Mouse (Mus musculus): ENCODE results near the gene Exosc10.

Gene Exosc10

GRCm38 (mm10) chr4:148558297-148559000 lies at the start of gene Exosc10:
TSS of gene Exosc10 (plus strand) at chr4:148558429.
- DNase-seq (ENCODE audit: low spot score in 2 of 2) = peak; percentile 82 to 84

- no peak for DNase-seq (ENCODE audit: low spot score in 2 of 2)
These were observed 48.7 kb upstream of the Exosc10 start for GRCm38 (mm10) chr4:148509450-148510084.

- DNase-seq (ENCODE audit: low spot score in 2 of 2) = no peak
These were observed 47.5 kb upstream of the Exosc10 start for GRCm38 (mm10) chr4:148510691-148511090.

- DNase-seq (ENCODE audit: low spot score in 2 of 2) = no peak
These were observed 46.9 kb upstream of the Exosc10 start for GRCm38 (mm10) chr4:148511334-148511733.

- no peak for DNase-seq (ENCODE audit: low spot score in 2 of 2)
These were observed 45.1 kb upstream of the Exosc10 start for GRCm38 (mm10) chr4:148513021-148513559.

- DNase-seq (ENCODE audit: low spot score in 2 of 2) = no peak
These were observed 42.9 kb upstream of the Exosc10 start for GRCm38 (mm10) chr4:148515313-148515712.

GRCm38 (mm10) chr4:148517809-148518208 lies 40.4 kb upstream of the Exosc10 start:
- no peak for DNase-seq (ENCODE audit: low spot score in 2 of 2)

GRCm38 (mm10) chr4:148518235-148518795 lies 39.9 kb upstream of the Exosc10 start:
- DNase-seq (ENCODE audit: low spot score in 2 of 2) = no peak

GRCm38 (mm10) chr4:148523538-148523937 lies 34.7 kb upstream of the Exosc10 start:
- DNase-seq (ENCODE audit: low spot score in 2 of 2) = no peak

GRCm38 (mm10) chr4:148527158-148527910 lies 30.9 kb upstream of the Exosc10 start:
- DNase-seq (ENCODE audit: low spot score in 2 of 2) = no peak

GRCm38 (mm10) chr4:148530351-148530750 lies 27.9 kb upstream of the Exosc10 start:
- DNase-seq (ENCODE audit: low spot score in 2 of 2) = no peak

GRCm38 (mm10) chr4:148530778-148531177 lies 27.5 kb upstream of the Exosc10 start:
- DNase-seq (ENCODE audit: low spot score in 2 of 2) = no peak

- DNase-seq (ENCODE audit: low spot score in 2 of 2) = no peak
These were observed 26.9 kb upstream of the Exosc10 start for GRCm38 (mm10) chr4:148531341-148531740.

- no peak for DNase-seq (ENCODE audit: low spot score in 2 of 2)
These were observed 25.7 kb upstream of the Exosc10 start for GRCm38 (mm10) chr4:148532516-148532915.

GRCm38 (mm10) chr4:148533613-148534328 lies 24.5 kb upstream of the Exosc10 start:
- no peak for DNase-seq (ENCODE audit: low spot score in 2 of 2)

GRCm38 (mm10) chr4:148535876-148536275 lies 22.4 kb upstream of the Exosc10 start:
- no peak for DNase-seq (ENCODE audit: low spot score in 2 of 2)

- DNase-seq (ENCODE audit: low spot score in 2 of 2) = no peak
These were observed 9.1 kb upstream of the Exosc10 start for GRCm38 (mm10) chr4:148549106-148549505.

- DNase-seq (ENCODE audit: low spot score in 2 of 2) = no peak
These were observed 463 bp upstream of the Exosc10 start for GRCm38 (mm10) chr4:148557766-148558165.

- DNase-seq (ENCODE audit: low spot score in 2 of 2) = no peak
These were observed 4.4 kb downstream of the Exosc10 start for GRCm38 (mm10) chr4:148562676-148563075.

GRCm38 (mm10) chr4:148563595-148563994 lies 5.4 kb downstream of the Exosc10 start:
- DNase-seq (ENCODE audit: low spot score in 2 of 2) = no peak

- DNase-seq (ENCODE audit: low spot score in 2 of 2) = no peak
These were observed 11.9 kb downstream of the Exosc10 start for GRCm38 (mm10) chr4:148570138-148570537.

Data from urinary bladder, postnatal 4 days (tissue).